Mouse (Mus musculus): ENCODE results near the gene Rtn3.

GRCm38 (mm10) chr19:7522856-7523255, 39.8 kb upstream of the Rtn3 start:
- TF ChIP-seq CTCF (IDR thresholded peaks at IDR 0.05; ENCODE audit: control insufficient read depth, insufficient read depth, insufficient read length) (no peak), USF1 (IDR thresholded peaks at IDR 0.05; ENCODE audit: low read depth) (no peak), CEBPB (IDR thresholded peaks at IDR 0.05; ENCODE audit: low read depth) (no peak), MAX (IDR thresholded peaks at IDR 0.05) (no peak), MYOG (IDR thresholded peaks at IDR 0.05; ENCODE audit: control insufficient read depth, extremely low read depth, insufficient read length) (no peak), MYOD1 (IDR thresholded peaks at IDR 0.05; ENCODE audit: control insufficient read depth, insufficient read length, low read depth) (no peak)

Measured in C2C12 (cell line).